Mouse (Mus musculus): Measurements from ENCODE around the gene Nr1h4. TPM values are rescaled to one million over a fixed set of nuclear protein-coding genes. Genes with fewer than 3 reads are reported as not detected.

The Nr1h4 gene
- polyA plus RNA-seq, 1 experiment from 2014 or later: 0.09 TPM

DNA sequence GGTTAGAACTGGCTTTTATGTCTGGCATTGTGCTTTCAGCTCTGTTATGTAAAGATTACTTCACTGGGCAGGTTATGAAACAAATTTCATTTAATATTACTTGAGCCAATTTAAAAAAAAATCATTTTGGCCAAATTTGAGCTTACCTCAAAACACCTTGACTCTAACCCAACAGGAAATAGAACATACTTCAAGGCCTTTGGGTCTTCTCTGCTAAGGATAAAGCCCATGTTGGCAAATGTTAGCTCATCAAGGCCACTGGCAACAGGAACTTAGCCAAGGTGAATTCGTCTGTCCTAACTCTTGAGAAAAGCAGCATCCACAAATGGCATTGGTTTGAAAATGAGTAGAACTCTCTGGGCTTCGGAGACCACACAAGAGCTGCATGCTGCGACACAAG lies 43.1 kb downstream of the Nr1h4 start:
- Histone ChIP-seq H3K27ac (no peak overlapping the region), H3K9me3 (no peaks in the 10 kb centered on the region), H3K4me3 (no peak overlapping the region), H3K36me3 (no peaks in the 10 kb centered on the region), H3K4me2 (no peak overlapping the region), H3K4me1 (no peaks in the 10 kb centered on the region), H3K27me3 (no peaks in the 10 kb centered on the region), H3K9ac (no peak overlapping the region)
- no peak for ATAC-seq (ENCODE audit: insufficient number of reproducible peaks, low FRiP score, low TSS enrichment, low read depth)
- 84% methylated on average over 3 of the region's 3 CpGs for WGBS

DNA sequence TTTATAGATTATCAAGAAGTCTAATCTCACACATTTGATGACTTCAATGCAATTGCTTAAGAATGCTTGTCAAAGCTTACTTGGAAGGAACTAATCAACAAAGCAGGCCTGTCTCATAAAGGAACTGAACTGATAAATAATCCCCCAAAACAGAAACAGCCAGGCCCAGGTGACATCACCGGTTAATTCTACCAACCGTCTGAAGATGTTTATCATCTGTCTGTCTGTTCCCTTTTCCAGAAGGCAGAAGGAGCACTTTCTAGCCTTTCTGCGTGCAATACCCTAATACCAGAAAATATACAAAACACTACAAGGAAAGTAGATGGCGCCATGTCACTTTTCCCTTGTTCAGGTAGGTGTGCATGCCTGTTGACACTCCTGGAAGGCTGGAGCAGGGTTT lies 43.9 kb downstream of the Nr1h4 start:
- no peak for ATAC-seq (ENCODE audit: insufficient number of reproducible peaks, low FRiP score, low TSS enrichment, low read depth)
- Histone ChIP-seq H3K4me3 (no peak overlapping the region), H3K27me3 (no peaks in the 10 kb centered on the region), H3K36me3 (no peaks in the 10 kb centered on the region), H3K27ac (no peak overlapping the region), H3K9me3 (no peaks in the 10 kb centered on the region), H3K4me2 (no peak overlapping the region), H3K4me1 (no peaks in the 10 kb centered on the region), H3K9ac (no peak overlapping the region)
- WGBS: 58% methylated on average over 4 of the region's 4 CpGs

DNA sequence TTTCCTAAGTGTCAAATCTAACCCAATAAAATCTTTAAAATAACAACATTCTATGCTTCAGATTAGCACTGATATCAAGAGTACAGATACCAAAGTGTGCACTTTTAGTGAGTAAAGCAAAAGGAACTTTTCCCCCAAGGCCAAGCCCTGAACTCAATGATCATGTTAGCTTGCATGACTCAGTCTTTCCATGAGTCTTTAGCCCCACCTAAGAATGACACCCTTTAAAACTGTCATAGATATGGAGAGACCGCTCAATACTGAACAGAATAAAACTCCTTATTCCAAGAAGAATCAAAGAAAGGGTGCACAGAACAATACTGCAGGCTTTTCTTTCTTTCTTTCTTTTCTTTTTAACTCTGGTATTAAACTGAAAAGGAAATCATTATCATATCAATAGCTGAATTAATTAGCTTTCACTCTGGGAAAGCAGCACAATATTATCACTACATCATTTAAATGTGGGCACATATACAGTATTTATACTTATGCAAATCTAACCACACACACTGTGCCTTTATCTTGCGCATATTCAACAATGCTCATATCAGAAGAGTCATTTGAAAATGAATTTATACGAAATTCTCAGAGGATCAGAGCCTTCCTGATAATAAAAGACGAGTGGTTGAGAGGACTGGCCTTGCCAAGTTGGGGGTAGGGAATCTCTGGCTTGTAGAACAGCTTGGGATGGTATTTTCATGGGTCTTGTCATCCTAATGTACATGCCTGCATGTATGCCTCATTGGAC lies 46.2 kb downstream of the Nr1h4 start:
- H3K27me3 ChIP-seq: no peaks in the 10 kb centered on the region
- H3K9ac ChIP-seq: no peak overlapping the region
- no peaks in the 10 kb centered on the region for H3K9me3 ChIP-seq
- ATAC-seq (ENCODE audit: insufficient number of reproducible peaks, low FRiP score, low TSS enrichment, low read depth): no peak
- H3K36me3 ChIP-seq: no peaks in the 10 kb centered on the region
- 66% methylated on average over 4 of the region's 4 CpGs for WGBS
- no peak overlapping the region for H3K27ac ChIP-seq
- no peak overlapping the region for H3K4me2 ChIP-seq
- no peak overlapping the region for H3K4me3 ChIP-seq
- H3K4me1 ChIP-seq: no peaks in the 10 kb centered on the region

DNA sequence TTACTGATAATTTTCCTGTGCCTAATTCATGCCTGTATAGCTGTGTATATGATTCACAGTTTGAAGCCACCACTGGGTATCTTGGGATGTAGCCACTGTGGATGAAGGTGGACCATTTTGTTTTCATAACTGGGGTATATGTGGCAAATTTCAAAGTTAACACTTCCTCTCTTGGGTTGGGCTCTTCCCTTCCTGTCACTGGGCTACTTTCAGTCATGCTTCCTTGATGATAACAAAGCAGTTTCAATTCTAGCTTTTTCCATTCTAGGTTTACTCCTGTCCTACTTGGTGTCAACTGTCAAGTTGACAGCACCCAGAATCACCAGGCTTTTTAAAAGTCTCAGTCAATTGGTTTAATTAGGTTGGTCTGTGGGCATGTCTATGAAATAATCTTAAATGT lies 48.5 kb downstream of the Nr1h4 start:
- no peak for ATAC-seq (ENCODE audit: insufficient number of reproducible peaks, low FRiP score, low TSS enrichment, low read depth)
- Histone ChIP-seq H3K36me3 (no peaks in the 10 kb centered on the region), H3K9me3 (no peaks in the 10 kb centered on the region)

DNA sequence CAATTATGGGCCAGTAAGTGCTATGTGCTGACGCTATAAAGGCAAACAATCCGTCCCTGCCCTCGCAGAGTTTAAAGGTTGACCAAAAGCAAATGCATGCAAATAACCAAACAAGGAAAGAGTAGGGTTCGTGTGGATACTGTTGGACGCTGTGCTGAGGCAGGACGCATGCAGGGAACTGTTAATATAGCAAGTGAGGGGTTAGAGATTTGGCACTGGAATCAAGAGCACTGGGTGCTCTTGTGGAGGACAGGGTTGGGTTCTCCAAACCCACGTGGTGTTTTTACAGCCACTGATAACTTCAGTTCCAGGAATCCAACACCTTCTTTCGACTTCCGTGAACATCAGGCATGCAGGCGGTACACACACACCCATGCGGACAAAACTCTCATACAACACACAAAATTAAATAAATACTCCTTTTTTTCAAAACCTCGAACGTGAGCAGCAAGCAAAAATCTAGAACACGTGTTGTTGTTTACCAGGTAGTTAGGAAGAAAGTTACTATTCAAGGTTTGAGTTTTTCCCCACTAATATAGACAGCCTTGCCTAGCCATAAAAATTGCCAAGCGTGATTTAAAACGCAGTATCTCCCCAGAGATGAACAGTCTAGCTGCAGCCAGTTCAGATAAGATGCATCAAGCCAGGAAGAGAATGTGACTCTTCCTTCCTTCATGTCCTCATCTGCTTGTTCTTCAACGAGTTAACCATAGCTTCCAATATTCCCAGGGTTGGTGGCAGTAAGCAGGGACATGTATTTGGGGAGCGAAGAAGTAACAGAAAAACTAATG lies 49.4 kb downstream of the Nr1h4 start:
- 68% methylated on average over 18 of the region's 18 CpGs for WGBS
- no peak overlapping the region for H3K4me2 ChIP-seq
- H3K4me1 ChIP-seq: no peaks in the 10 kb centered on the region
- no peak overlapping the region for H3K27ac ChIP-seq
- no peaks in the 10 kb centered on the region for H3K9me3 ChIP-seq
- H3K36me3 ChIP-seq: no peaks in the 10 kb centered on the region
- ATAC-seq (ENCODE audit: insufficient number of reproducible peaks, low FRiP score, low TSS enrichment, low read depth): no peak
- H3K4me3 ChIP-seq: no peak overlapping the region
- H3K27me3 ChIP-seq: no peaks in the 10 kb centered on the region
- no peak overlapping the region for H3K9ac ChIP-seq

More for the DNA sequence above, 48.5 kb downstream of the Nr1h4 start:
- Histone ChIP-seq H3K4me2 (no peak overlapping the region), H3K4me3 (no peak overlapping the region), H3K27ac (no peak overlapping the region), H3K9ac (no peak overlapping the region), H3K27me3 (no peaks in the 10 kb centered on the region), H3K4me1 (no peaks in the 10 kb centered on the region)

DNA sequence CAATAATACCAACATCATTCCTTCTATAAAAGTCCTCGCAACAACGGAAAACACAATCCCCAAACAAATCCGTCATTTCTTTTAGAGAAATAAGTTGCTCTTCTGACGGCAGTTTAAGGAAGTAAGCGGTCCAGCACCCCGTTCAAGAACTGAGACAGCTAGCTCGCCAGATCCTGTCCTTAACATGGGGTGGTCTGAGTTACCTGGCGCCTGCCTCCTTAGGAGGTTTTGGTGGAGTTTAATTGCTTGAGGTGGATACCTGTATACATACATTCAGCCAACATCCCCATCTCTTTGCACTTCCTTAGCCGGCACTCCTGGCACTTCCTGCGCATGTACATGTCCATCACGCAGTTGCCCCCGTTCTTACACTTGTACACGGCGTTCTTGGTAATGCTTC lies 50.3 kb downstream of the Nr1h4 start:
- H3K4me3 ChIP-seq: no peak overlapping the region
- H3K27ac ChIP-seq: no peak overlapping the region
- WGBS: 69% methylated on average over 14 of the region's 14 CpGs
- no peaks in the 10 kb centered on the region for H3K9me3 ChIP-seq
- H3K36me3 ChIP-seq: no peaks in the 10 kb centered on the region
- no peak for ATAC-seq (ENCODE audit: insufficient number of reproducible peaks, low FRiP score, low TSS enrichment, low read depth)
- H3K9ac ChIP-seq: no peak overlapping the region
- H3K4me2 ChIP-seq: no peak overlapping the region
- no peaks in the 10 kb centered on the region for H3K4me1 ChIP-seq
- H3K27me3 ChIP-seq: no peaks in the 10 kb centered on the region

DNA sequence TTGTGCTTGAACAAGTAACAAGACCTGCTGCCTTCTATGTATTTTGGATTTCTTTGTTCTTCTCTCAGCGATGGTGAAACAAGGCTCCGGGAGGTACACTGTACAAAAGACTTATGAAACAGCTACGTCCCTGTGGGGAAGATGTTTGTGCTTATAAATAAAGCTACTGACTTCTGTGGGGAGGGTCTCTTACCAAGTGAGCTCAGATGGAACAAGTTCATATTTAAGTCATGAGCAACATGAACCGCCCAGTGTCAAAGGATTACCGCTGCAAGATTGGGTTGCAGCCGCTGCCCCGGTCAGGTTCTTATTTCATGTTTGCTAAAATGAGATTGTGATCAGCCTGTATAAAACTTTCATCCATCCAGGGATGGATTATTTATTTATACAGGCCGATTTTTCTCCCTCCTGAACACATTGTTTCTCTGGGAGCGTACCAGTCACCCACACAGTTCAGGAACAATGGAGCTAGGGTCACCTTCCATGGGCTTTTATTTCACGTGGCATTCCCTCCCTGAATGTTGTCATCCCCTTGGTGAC lies 51.2 kb downstream of the Nr1h4 start:
- WGBS: 70% methylated on average over 10 of the region's 10 CpGs

DNA sequence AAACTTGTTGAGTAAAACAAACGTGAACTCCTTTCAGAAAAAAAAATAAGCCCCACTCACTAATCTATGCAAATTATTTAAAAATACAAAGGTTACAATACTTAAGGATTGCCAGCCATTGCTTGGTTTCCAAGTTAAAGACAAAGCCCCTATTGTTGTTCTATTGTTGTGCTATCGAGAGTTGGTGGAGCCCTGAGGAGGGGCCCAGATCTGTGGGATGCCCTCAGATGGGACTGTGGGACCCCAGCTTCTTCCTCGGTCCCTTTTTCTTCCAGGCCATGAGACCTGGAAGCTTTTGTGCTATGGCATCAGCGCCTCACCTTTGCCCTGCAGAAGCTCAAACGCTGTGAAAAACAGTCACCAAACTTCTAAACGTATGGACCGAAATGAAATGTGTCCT lies 51.7 kb downstream of the Nr1h4 start:
- H3K9me3 ChIP-seq: no peaks in the 10 kb centered on the region
- H3K4me3 ChIP-seq: no peak overlapping the region
- no peaks in the 10 kb centered on the region for H3K4me1 ChIP-seq
- no peak overlapping the region for H3K9ac ChIP-seq
- ATAC-seq (ENCODE audit: insufficient number of reproducible peaks, low FRiP score, low TSS enrichment, low read depth): no peak
- no peaks in the 10 kb centered on the region for H3K27me3 ChIP-seq
- H3K4me2 ChIP-seq: no peak overlapping the region
- H3K27ac ChIP-seq: no peak overlapping the region
- H3K36me3 ChIP-seq: no peaks in the 10 kb centered on the region
- 59% methylated on average over 7 of the region's 7 CpGs for WGBS

More for the DNA sequence above, 51.2 kb downstream of the Nr1h4 start:
- Histone ChIP-seq H3K27ac (no peak overlapping the region), H3K4me2 (no peak overlapping the region), H3K36me3 (no peaks in the 10 kb centered on the region), H3K4me1 (no peaks in the 10 kb centered on the region), H3K9me3 (no peaks in the 10 kb centered on the region), H3K27me3 (no peaks in the 10 kb centered on the region), H3K4me3 (no peak overlapping the region), H3K9ac (no peak overlapping the region)
- ATAC-seq (ENCODE audit: insufficient number of reproducible peaks, low FRiP score, low TSS enrichment, low read depth): no peak

DNA sequence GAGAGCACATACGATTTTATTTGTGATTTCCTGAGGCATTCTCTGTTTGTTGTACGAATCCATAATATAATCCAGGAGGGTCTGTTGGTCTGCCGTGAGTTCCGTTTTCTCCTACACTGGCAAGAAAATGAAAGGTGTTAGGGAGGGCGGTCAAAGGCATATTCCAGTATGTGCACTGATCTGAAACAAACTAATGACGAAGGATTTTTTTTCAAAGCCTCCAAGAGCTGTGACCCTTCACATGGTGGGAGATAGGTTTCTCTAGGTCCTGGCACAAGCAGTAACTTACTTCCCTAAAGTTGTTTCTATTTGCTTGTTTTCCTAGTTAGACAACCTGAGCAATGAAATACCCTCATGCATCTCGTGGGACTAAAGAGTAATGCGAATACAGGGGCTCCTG lies 54.6 kb downstream of the Nr1h4 start:
- no peaks in the 10 kb centered on the region for H3K4me1 ChIP-seq
- no peak overlapping the region for H3K4me2 ChIP-seq
- H3K36me3 ChIP-seq: no peaks in the 10 kb centered on the region
- WGBS: 80% methylated on average over 8 of the region's 8 CpGs
- no peak overlapping the region for H3K9ac ChIP-seq
- no peaks in the 10 kb centered on the region for H3K27me3 ChIP-seq
- no peak overlapping the region for H3K4me3 ChIP-seq
- H3K9me3 ChIP-seq: no peaks in the 10 kb centered on the region
- no peak overlapping the region for H3K27ac ChIP-seq
- ATAC-seq (ENCODE audit: insufficient number of reproducible peaks, low FRiP score, low TSS enrichment, low read depth): no peak

DNA sequence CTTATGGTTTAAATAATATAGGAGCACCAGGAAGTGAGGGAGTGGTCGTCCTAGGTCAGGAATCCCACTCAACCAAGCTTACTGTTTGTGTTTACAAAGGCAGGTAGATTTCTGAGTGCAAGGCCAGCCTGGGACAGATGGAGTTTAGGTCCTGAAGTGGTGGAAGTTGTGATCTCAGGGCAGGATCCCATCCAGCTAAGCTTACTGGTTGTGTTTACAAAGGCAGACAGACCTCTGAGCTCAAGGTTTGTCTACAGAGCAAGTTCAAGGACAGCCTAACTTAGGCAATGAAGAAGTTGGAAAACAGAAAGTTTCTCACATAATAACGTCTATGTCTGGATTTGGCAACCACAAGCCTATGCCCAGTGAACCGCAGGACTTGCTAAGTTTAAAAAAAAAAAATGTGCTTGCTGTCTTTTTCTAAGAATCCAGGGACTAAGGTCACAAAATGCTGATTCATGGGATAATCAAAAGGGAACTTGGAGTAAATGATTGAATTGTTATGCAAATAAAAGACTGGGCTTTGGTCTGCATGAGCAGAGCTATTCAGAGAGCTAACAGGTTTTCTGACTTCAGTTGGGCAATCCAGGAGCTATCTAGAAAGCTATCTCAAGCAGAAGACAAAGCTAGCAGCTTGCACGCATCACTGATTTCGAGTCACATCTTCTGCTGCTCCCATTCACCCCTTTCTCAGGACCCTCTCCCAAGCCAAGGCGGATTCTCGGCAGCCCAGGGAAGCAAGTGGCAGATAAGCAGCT lies 62.6 kb downstream of the Nr1h4 start:
- no peak overlapping the region for H3K9ac ChIP-seq
- ATAC-seq (ENCODE audit: insufficient number of reproducible peaks, low FRiP score, low TSS enrichment, low read depth): no peak
- H3K27ac ChIP-seq: no peak overlapping the region
- no peaks in the 10 kb centered on the region for H3K9me3 ChIP-seq
- no peaks in the 10 kb centered on the region for H3K4me1 ChIP-seq
- H3K4me2 ChIP-seq: no peak overlapping the region
- no peaks in the 10 kb centered on the region for H3K27me3 ChIP-seq
- 82% methylated on average over 7 of the region's 7 CpGs for WGBS
- H3K4me3 ChIP-seq: no peak overlapping the region
- no peaks in the 10 kb centered on the region for H3K36me3 ChIP-seq

DNA sequence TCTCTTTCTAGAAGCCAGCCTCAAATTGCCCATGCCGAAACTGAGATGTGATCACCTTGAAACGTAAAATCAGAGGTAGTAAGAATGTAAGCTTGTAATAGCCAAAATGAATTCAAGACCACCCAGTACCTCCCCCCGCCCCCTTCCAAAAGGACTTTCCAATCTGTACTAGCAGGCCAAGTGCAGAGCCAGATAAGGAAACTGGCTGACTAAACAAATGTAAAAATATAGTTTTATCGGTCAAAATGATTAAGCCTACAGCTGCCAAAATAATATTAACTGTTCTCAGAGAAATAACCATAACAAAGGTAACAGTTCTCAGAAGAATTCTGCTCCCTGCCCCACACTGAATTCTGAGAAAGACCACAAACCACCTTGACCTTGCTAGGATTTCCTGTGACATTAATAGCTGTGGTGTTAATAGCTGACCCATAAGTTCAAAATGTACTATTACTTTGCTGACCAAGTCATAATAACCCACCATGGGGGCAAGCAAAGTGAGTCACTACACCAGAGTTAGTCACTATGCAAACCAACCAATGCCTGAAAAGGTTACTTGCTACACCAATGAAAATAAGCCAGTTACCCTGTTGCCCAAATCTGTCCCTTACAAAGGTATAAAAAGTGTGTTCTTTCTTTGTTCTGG lies 68.5 kb downstream of the Nr1h4 start:
- no peaks in the 10 kb centered on the region for H3K4me1 ChIP-seq
- H3K4me2 ChIP-seq: no peak overlapping the region
- no peak overlapping the region for H3K4me3 ChIP-seq
- H3K27me3 ChIP-seq: no peaks in the 10 kb centered on the region
- 73% methylated on average over 4 of the region's 4 CpGs for WGBS
- H3K27ac ChIP-seq: no peak overlapping the region
- H3K36me3 ChIP-seq: no peaks in the 10 kb centered on the region
- H3K9me3 ChIP-seq: no peaks in the 10 kb centered on the region
- H3K9ac ChIP-seq: no peak overlapping the region
- no peak for ATAC-seq (ENCODE audit: insufficient number of reproducible peaks, low FRiP score, low TSS enrichment, low read depth)

Measured in limb, embryonic 15.5 days (tissue).